Mouse (Mus musculus) gastrocnemius, postnatal 10 days (tissue): ENCODE measurements at regions not wholly inside any gene's neighbourhood (a gene's known extent, or its start where the extent isn't known, plus 50 kb on each side); places are given as distances from the start of the nearest gene placed in this dataset.

ENCODE experiments used
- DNase-seq: peaks from one replicate; pipeline ENCODE4 v3.0.0; 2021; ENCODE audit warnings: mixed read lengths

DNA sequence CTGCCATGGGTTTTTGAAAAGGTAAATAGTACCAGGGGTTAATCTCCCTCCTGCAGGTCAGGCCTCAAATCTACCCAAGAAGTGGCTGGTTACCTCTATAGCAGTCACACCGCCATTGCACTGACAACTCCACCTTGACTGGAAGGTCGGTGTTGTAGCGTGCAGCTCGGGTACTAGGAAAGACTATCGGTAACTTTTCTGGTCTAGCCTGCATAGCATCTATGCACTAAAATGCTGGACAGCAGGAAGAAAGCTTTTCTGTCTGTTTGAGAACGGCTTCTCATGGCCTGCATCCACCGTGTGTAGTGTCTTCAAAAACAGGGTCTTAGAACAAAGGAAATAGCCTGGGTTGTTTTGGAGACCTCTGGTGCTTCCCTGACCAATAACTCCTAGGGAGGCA lies 88.8 kb downstream of the Bms1 start:
- DNase-seq = no peak

DNA sequence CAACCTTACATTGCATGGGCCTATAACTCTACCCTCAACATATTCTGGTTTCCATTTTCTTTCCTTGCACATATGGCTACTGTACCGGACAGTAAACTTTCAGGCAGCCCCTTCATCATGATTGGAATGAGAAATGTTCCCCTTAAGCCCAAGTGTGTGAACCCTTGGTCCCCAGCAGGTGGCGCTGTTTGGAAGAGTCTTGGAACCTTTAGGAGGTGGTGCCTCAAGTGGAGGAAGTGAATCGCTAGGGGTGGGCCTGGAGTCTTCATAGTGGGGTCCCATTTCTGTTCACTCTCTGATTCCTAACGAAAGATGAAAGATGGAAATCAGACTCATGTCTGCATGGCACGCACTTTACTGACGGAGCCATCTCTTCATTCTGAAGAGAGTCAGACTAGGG lies 91.8 kb downstream of the Bms1 start:
- no peak for DNase-seq

DNA sequence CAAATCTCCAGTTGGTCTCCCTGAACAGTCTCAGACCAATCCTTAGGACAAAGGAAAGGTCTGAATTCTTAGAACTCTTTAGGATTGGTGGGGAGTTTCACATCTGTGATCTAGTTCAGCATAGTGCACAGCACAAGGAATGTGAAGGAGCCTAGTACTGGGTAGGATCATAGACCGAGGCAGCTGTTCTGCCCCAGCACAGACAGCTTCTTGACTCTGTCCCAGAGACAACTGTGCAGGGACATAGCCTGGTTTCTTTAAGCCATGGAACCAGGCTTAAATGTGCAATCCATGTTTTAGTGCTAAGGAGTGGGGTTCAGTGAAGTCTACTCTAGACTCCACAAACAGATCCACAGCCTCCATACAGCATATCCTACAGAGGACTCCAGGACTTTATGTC lies 93.6 kb downstream of the Bms1 start:
- DNase-seq = no peak

DNA sequence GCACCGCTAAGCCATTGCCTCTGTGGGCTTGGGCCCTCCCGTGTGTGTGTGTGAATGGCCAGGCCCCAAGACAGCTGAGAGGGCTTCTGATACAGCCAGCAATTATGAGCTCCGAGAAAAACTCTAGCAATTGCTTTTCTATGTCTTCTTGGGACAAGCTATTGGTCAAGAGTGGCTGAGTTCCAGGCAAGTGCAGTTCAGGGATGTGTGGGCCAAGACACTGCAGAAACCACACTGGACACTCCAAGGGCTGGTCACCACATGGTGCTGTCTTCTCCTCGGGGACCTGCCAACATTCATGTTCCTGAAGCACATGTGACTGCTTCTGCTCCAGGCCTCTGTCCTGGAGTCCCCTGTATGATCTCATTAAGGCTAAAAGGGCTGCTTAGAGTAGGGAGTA lies 94.7 kb downstream of the Bms1 start:
- peak; percentile 44 for DNase-seq

DNA sequence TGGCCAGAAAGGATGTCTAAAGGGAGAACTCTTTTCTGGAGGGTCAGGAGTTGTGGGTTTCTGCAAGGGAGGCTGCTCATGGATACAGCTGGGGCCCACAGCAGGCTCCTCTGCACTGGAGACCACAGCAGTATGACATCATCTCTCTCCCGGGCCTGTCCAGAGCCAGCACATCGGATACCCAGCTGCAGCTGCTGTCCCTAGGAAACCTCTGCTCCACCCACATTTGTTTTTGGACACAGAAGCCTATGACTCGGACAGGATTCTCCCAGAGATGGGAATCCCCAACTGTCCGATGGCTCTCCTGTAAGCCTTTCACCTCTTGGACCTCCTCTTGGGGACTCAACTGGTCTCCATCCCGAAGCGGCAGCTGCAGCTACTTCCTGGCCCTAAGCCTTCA lies 96.2 kb downstream of the Bms1 start:
- peak; percentile 33 for DNase-seq

DNA sequence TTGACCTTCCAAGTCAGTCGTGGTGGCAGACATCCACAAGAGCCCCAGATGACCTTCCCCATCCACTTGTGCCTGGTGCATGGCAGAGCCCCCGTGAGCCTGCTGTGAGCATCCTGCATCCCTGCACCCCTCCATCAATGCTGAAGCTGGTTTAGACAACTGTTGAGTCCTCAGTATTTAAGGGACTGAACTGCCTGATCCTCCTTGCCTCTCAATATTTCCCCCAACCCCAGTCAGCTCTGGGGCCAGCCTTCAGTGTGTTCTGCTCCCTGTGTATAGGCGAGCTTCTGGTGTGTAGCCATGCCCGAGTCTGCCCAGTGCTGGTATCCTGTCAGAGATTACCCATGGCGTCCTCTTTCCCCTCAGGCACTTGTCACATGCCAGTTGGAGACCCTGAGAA lies 96.6 kb downstream of the Bms1 start:
- no peak for DNase-seq

DNA sequence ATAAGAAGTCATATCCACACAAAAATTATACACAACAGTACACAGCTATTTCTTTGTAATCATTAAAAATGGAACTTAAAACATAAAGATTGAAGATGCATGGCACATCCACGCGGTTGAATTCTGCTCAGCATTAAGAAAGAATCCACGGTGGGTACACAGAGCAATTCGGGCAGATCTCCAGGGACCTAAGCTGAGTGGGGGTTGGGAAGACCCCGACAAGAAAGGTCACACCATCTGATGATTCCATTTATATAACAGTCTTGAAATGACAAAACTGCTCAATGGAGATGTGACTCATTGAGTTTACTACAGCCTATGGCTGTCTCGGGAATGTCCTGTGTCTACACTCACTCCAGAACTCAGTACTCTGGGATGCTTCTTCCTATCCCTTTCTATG lies 97.2 kb downstream of the Bms1 start:
- DNase-seq = no peak

DNA sequence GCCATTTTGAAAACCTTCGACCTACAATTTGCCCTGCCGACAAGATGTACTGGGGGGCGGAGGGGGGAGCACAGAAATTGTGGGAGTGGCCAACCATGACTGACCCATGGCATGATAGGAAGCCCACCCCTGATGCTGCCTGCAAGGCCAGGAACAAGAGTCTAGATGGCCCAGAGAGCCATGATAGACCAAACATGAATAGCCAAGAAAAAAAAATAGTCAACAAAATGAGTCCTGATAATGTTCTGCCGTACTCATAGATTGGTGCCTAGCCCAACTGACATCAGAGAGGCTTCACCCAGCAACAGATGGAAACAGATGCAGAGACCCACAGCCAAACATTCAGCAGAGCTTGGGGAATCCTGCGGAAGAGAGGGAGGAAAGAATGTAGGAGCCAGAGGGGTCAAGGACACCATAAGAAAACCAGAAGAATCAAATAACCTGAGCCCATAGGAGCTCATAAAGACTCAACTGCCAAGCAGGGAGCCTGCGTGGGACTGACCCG lies 99.2 kb downstream of the Bms1 start:
- no peak for DNase-seq

DNA sequence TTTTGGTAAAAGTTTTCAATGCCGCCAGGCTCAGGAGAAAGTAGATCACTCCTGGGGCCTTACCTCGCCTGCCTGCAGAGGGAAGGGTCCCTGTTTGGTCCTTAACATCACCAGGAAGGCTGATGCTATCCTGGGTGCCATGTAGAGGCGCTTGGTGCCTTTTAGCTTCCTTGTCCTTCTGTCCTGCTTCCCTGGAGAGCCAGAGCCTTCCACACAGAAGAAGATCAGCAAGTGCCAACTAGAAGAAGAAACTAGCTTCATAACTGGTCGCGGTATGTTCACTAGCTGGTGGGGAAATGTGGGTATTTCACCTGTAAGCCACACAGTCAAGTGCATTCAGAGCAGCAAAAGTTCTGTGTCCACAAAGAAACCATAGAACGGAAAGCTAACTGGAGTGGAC lies 103.4 kb downstream of the Bms1 start:
- DNase-seq = no peak

DNA sequence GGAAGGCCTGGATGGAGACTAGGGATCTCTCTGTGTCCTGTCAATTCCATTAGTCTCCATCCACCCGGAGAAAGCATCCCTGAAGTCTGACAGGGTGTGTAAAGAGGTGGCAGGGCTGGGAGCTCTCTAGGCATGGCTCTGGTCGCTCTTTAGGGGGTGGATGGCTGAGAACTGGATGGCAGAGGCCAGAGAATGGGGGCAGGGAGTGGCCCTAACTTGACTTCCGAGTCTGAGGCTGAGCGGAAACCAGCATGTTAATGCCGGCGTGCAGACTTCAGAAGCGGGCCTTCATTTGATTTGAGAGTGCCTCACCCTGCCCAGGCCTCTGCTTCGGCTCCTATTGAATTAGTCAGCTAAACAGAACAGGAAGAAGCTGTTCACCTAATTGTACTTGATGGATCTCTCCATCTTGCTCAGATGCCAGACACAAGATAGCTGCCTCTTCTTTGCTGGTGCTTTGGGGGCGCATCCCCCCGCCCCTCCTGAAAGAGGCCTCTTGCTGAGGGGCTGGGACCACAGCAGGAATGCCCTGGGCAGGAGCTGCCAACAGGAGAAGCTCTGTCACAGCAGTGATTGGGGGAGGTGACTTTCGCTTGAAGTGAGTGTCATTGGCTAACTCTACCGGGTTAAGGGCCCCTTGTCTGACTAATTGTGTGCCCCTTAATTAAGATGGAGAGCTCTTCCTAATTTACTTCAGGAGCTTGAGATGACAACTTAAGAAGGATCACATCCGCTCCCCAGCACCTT lies 104.2 kb downstream of the Bms1 start:
- DNase-seq = no peak

DNA sequence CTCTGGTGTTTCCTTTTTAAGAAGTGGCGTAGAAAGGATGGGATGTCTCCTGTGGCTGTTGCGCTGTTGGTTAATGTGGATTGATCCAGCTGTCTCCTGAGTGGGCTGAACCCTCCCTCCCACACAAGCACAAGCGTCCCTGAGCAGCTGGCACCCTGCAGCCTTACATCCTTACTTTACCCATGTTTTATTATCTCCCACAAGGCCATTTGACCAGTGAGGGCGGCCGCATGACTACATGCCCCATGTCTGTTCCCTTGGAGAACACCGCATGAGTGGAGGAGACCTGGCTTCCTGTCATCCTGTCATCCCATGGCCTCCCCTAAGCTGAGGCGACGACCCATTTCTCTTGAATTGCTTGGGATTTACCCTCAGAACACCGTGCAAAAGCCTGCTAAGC lies 108.2 kb downstream of the Bms1 start:
- no peak for DNase-seq

DNA sequence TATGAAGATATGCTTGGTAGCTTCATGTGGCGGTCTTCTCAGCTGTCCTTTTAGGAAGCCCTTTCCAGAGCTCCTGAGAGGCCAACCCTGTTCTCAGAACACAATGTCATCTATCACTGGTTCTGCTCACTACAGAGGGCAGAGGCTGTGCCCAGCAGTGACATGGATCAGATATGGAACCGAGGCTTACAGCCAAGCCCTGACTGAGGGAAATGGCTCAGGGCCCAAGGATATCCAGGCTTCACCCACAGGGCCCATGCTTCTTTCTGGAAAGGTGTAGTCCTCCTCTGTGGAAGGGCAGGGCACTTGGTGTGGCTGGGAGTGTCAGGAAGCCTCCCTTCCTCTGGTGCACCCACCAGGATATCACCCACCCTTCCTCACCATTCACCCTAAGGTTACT lies 109.4 kb downstream of the Bms1 start:
- no peak for DNase-seq

DNA sequence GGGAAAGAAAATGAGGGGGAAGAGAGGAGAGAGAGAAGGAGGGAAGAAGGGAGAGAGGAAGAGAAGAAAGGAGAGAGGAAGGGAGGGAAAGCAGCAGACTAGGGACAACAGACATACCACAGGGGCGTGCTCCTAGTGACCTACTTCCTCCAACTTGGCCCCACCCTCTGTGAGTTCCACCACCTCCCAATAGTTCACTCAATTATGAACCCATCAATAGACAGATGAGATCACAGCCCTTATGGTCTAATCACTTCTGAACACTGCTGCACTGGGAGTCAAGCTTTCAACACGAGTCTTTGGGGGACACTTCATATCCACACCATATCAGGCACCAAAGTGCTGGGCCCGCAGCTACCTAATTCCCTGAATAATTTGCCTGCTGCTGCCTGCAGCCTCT lies 110.7 kb downstream of the Bms1 start:
- DNase-seq = no peak

DNA sequence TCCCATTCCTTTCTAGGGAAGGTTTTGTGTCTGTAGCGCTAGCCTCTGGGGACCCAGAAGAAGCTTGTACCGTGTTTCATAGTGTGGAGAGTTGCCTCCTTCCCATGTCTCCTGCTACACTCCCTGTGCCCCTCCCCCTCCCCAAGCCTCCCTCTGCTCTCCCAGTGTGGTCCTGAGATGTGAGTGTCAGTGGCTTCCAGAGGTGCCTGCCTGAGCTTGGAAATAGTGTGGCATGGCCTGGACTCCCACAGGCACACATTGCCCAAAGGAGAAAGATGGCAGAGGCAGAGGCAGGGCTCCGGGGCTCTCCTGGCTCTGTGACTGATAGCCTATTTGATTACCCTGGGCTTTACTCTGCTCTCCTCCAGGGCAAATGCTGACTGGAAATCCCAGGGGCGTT lies 110.0 kb upstream of the Ret start:
- no peak for DNase-seq

DNA sequence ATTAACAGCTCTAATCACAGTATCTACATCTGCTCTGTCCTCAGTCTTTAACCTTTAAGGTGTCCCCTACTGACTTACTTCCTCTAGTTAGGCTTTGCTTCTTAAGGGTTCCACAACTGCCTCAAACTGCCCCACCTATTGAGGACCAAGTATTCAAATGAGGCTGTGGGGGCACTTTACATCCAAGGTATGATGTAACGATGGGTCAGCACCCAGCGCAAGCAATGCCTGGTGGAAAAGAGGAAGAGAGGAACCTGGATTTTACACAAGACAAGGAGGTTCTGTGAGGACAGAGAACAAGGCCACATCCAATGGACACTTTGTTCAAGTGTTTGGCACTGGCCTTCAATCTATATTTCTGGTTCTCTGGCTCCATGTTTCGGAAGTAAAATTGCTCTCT lies 107.7 kb upstream of the Ret start:
- DNase-seq = no peak

DNA sequence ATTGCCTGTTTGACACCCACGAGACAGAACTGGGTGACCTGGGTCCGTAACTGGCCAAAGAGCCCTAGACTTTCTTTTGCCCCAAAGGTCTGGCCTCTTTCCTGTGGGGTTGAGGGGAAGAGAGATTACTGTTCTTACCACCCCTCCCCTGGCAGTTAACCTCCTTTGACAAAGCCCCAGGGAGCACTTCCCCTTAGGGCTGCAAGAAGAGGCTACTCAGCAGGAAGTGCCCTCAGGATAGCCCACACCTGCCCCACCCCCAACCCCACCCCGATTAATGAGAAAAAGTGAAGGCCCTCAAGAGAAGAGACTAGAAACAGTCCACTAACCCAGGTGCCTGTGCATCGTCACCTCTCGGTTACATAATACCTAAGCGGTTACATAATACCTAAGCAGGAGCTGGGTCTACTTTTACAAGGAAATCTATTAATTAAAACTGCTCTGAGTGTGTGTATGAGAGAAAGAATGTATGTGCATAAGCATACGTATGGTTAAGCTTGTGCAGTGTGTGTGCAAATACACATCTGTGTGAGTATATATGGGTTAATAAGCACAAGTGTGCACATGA lies 105.3 kb upstream of the Ret start:
- DNase-seq = no peak

DNA sequence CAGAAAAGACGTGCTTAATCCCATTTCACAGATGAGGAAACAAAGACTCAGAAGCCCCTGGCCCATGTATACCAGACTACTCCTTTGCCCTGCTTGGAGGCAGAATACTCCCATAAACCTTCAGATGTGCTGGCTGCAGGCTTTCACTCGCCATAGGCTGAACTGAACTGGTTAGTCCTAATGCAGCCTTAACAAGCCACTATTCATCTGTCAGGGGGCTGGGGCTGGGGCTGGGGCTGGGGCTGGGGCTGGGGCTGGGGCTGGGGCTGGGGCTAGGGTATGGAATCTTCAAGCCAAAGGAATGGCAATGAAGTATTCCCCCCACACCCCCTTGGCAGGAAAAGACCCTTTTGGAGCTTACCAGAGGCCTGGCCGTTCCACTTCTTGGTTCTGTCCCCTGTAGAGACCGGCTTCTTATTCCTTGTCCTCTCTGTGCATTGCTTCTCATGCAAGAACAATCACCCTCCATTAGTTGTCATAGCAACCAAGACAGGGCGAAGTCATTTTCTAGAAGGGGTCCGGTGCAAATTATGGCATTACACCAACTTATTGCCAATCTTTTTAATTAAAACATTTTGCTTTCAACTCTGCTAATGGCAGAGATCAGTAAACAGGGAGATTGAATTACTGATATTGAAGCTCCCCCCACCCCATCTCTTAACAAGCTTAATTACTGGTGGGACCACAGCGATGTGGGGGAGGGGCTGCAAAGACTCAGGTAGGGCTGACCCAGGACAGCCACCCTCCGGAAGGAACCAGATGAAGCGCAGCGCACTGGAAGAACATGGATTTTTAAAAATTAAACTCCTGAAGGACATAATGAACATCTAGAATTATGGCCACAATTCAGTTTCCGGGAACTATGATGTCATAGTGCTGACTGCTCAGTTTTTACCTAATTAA lies 104.6 kb upstream of the Ret start:
- DNase-seq = no peak

DNA sequence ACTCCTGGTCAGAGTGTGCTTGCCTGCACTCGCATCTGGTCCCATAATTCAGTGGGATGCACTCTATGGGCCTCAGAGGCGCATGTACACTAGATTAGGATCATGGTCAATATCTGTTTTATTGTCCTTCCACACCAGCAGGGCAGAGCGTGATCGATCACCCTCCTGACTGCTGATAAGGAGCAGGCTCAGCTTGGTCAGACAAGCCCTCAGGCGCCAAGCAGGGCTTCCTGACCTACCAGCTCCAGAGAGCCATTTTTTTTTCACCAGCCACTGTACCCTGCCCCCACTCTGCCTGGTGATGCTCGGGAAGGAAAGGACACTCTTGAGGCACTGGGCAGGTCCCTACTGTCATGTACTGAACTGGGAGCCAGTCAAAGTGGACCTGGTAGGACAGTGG lies 103.3 kb upstream of the Ret start:
- DNase-seq = no peak

DNA sequence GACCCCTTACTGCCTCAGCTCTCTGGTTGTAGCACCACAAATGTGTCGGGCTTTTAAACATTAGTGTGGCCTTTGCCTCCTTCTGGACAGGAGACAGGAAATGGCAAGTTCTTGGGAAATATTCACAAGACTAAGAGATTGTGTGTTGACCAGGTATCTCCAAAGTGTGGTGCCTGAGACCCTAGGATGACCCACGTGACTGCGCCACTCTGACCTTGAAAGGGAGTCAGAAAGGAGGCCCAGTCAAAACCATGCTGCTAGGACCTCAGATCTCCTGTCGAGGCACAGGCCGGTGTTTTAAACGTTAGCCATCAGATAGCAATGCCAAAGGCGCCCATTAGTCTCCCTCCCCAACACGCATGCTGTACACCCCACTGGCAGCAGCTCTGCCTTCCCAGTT lies 100.1 kb upstream of the Ret start:
- no peak for DNase-seq

DNA sequence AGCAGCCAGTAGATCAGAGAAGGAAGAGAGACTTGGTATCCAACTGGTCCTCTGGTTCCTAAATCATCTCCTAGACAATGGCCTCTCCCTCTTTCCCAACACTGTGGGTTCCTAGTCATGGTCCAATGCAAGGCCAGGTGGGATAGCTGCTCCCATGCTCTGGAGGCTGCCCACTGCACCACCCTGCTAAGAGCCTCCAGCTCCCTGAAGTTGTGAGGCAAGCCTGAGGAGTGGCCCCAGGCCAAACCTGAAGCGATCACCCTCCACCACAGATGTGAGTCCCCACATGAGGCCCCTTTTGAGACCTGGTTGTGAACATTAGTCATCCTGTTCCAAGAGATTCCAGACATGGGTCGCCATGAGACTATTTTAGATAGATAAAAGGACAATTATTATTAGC lies 96.5 kb upstream of the Ret start:
- no peak for DNase-seq

DNA sequence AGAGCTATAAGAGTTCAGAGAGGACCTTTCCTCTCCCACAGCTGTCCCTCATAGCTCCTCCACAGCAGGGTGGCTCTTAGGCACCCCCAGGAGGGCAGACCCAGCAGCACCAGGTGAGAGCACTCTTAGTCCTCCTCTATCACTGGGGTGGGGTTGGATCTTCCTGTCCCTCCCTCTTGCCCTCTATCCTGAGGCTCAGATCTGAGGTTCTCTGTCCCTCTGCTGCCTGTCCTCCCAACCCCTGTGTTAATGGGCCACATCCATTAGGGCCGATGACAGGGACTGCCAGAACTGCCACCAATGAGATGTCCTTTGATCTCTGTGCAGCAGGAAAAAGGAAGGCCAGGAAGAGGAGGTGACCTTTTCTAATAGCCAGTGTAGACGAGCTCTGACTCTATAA lies 95.4 kb upstream of the Ret start:
- DNase-seq = no peak

DNA sequence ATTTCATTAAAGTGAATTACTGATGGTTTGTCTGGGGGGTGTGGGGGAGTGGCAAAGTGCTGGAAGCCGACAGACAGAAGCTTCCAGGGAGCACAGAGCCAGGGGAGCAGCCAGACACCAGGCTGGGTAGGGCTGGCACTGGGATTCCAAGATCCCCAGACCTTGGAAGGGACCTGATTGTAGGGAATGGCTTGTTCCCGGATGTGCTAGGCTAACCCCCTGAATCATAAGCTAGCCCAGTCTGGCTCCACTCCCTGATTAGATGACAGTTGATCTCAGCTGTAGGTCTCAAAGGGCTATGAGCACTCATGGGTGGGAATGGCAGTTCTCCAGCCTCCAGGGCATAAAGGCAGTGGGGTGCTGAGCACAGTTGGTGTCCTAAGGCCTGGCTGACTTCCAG lies 94.8 kb upstream of the Ret start:
- DNase-seq = no peak

DNA sequence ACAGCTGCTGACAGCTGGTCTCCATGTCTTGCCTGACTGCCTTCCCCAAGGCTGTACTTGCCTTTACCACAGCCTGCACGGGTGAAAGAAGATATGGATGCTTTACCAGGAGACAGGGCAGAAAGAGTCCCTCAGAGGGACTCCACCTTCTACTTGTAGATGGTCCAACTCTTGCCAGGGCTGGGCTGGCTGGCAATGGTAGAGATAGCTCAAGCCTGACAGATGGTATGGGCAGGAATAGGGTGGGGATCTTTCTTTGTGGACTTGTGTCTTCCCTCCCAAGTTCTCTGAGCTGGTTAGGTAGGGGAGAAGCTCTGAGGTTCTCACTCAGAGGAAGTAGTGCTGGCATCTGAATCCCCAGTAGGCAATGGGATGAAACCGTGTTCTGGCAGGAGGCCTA lies 93.9 kb upstream of the Ret start:
- no peak for DNase-seq
